Mouse (Mus musculus) 3T3-L1 (cell line): ENCODE measurements around the gene Adgrv1.

Source experiments
- DNase-seq: peaks from one replicate; pipeline ENCODE4 v3.0.0-alpha.2; 2015; ENCODE audit warnings: low read depth, low spot score

Adgrv1 gene

GRCm38 (mm10) chr13:81051448-81051847 is 581.5 kb downstream of the Adgrv1 start:
- DNase-seq = no peak

GRCm38 (mm10) chr13:81050911-81051310 is 582.0 kb downstream of the Adgrv1 start:
- DNase-seq = no peak

- no peak for DNase-seq
These were observed 587.6 kb downstream of the Adgrv1 start for GRCm38 (mm10) chr13:81045345-81045744.
